In the genomic region with DNA sequence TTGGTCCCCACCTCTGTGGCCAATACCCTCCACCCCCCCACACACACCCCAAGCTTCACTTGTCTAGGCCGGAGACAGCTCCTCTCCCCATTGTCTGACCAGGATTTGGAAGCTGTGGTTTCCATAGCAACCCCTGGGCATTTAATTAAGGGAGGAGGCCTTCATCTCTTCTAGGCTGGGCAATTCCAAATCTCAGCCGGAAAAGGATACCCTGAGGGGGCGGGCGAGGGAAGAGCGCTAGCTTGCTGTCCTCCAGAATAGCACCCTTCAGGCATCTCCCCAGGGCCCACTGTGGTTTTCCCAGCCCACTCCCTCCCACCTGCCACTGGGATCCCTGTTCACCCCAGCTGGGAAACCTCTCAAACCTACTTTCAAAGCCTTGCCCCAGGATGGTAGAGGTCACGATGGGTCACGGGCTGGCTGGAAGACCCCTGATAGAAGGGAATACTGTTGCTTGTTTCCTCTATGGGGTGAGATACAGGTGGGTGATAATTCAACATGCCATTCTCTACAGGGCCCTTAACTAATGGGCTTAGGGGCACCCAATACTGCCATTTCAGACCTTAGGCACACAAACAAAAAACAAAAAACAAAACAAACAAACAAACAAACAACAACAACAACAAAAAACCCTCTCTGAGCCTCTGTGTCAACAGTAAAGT, we compare ENCODE assay signal across 8 mouse cellular contexts. TPM values are rescaled to one million over a fixed set of nuclear protein-coding genes. Genes with fewer than 3 reads are reported as not detected.
DNase-seq lines count a peak whose midpoint lies in the region; ATAC-seq and TF ChIP-seq lines count a peak whose summit lies in the region.

No protein-coding gene starts in this region.

- no peak for ATAC-seq in kidney, embryonic 14.5 days (ENCODE audit: low FRiP score, low TSS enrichment)
- ATAC-seq in hindbrain, embryonic 16.5 days = peak; percentile 68
- no peak for ATAC-seq in CD4-positive, CD25-positive, alpha-beta regulatory T cell, adult 4 months

- peak overlapping the region; percentile 34 for H3K27ac ChIP-seq in kidney, adult 2 months (ENCODE audit: insufficient read depth, low read depth, low read length)
- H3K27ac ChIP-seq in kidney, embryonic 14.5 days (ENCODE audit: low read depth, low read length) = no peak overlapping the region
- H3K27ac ChIP-seq in hindbrain, embryonic 16.5 days (ENCODE audit: low read depth, low read length) = no peak overlapping the region

- H3K9me3 ChIP-seq in kidney, embryonic 14.5 days (ENCODE audit: control insufficient read depth, low read length) = no peaks in the 10 kb centered on the region
- no peaks in the 10 kb centered on the region for H3K9me3 ChIP-seq in hindbrain, embryonic 16.5 days (ENCODE audit: control insufficient read depth, low read length)

- no peaks in the 10 kb centered on the region for H3K36me3 ChIP-seq in kidney, adult 2 months (ENCODE audit: control insufficient read depth, insufficient read depth, low read length)
- H3K36me3 ChIP-seq in kidney, embryonic 14.5 days (ENCODE audit: control insufficient read depth, insufficient read depth, low read length) = no peaks in the 10 kb centered on the region
- no peaks in the 10 kb centered on the region for H3K36me3 ChIP-seq in hindbrain, embryonic 16.5 days (ENCODE audit: control insufficient read depth, insufficient read depth, low read length)

- WGBS in kidney, adult 2 months = 72% methylated on average over 7 of the region's 7 CpGs
- 24% methylated on average over 7 of the region's 7 CpGs for WGBS in kidney, embryonic 14.5 days
- 9% methylated on average over 7 of the region's 7 CpGs for WGBS in hindbrain, embryonic 16.5 days

- no peaks in the 10 kb centered on the region for H3K27me3 ChIP-seq in kidney, adult 2 months (replicated peaks; ENCODE audit: control insufficient read depth, insufficient read depth, low read length)
- no peaks in the 10 kb centered on the region for H3K27me3 ChIP-seq in kidney, embryonic 14.5 days (ENCODE audit: control insufficient read depth, insufficient read depth, low read length)
- H3K27me3 ChIP-seq in hindbrain, embryonic 16.5 days (replicated peaks; ENCODE audit: control insufficient read depth, insufficient read depth, low read length) = no peaks in the 10 kb centered on the region

- H3K9ac ChIP-seq in kidney, embryonic 14.5 days (ENCODE audit: low read depth, low read length) = no peak overlapping the region
- H3K9ac ChIP-seq in hindbrain, embryonic 16.5 days (ENCODE audit: low read depth, low read length) = no peak overlapping the region

- DNase-seq in kidney, adult 2 months = peak; percentile 60
- DNase-seq in embryo, embryonic 11 days = peak; percentile 81
- peak; percentile 88 for DNase-seq in retina, postnatal 1 day
- DNase-seq in thymus, postnatal 36 days = no peak
- no peak for DNase-seq in testis, postnatal 10 days (ENCODE audit: low spot score)

- no peak for TF ChIP-seq CTCF in kidney, adult 2 months (conservative IDR thresholded peaks at IDR 0.05; ENCODE audit: insufficient read depth, insufficient read length, low read depth, low read length)

- no peak overlapping the region for H3K4me3 ChIP-seq in kidney, adult 2 months (ENCODE audit: insufficient read depth, low read depth, low read length)
- H3K4me3 ChIP-seq in kidney, embryonic 14.5 days (ENCODE audit: low read length) = no peak overlapping the region
- no peak overlapping the region for H3K4me3 ChIP-seq in hindbrain, embryonic 16.5 days (ENCODE audit: low read length)

- H3K4me2 ChIP-seq in kidney, embryonic 14.5 days (replicated peaks; ENCODE audit: low read depth, low read length) = no peak overlapping the region
- peak overlapping the region; percentile 14; the same call in 1 of the 2 replicates for H3K4me2 ChIP-seq in hindbrain, embryonic 16.5 days (ENCODE audit: low read length)

- no peak for TF ChIP-seq POLR2A in kidney, adult 2 months (IDR thresholded peaks at IDR 0.05; ENCODE audit: low read depth, low read length)

- H3K4me1 ChIP-seq in kidney, adult 2 months (ENCODE audit: control insufficient read depth, insufficient read depth, low read length) = peaks cover 9% of the 10 kb centered on the region; the same call in 1 of the 2 replicates
- H3K4me1 ChIP-seq in kidney, embryonic 14.5 days (ENCODE audit: control insufficient read depth, insufficient read depth, low read length) = 0 out of 2 replicates have a peak, but pooled peaks cover 6% of the 10 kb centered on the region
- H3K4me1 ChIP-seq in hindbrain, embryonic 16.5 days (ENCODE audit: control insufficient read depth, insufficient read depth, low read depth, low read length) = peaks cover 13% of the 10 kb centered on the region

RNA-seq across cellular contexts. Expression of a gene that starts 14.4 kb away (rescaled TPM):
- polyA plus RNA-seq in kidney, adult 2 months (2012; rRNA removed) = 2.2 and 2.8 TPM in 2 replicates
- 0.28 and 0.31 TPM in 2 replicates for polyA plus RNA-seq in kidney, embryonic 14.5 days (2014; fragmentation: Nextera tagmentation; extraction: Ambion mirVana)
- polyA plus RNA-seq in hindbrain, embryonic 16.5 days (2015; fragmentation: Nextera tagmentation; extraction: Ambion mirVana) = 12.6 and 16.7 TPM in 2 replicates
- 1 to 10 TPM in 1 of 2 experiments, under 1 TPM in 1; 0.35 to 1.9 TPM for polyA plus RNA-seq in CD4-positive, CD25-positive, alpha-beta regulatory T cell, adult 4 months (2017; shearing (Covaris generic))

RNA-seq across cellular contexts. Expression of a gene that starts 16.4 kb away (rescaled TPM):
- 0.42 and 0.60 TPM in 2 replicates for polyA plus RNA-seq in kidney, adult 2 months (2012; rRNA removed)
- 0.69 and 1.0 TPM in 2 replicates for polyA plus RNA-seq in kidney, embryonic 14.5 days (2014; fragmentation: Nextera tagmentation; extraction: Ambion mirVana)
- polyA plus RNA-seq in hindbrain, embryonic 16.5 days (2015; fragmentation: Nextera tagmentation; extraction: Ambion mirVana) = 7.9 and 9.0 TPM in 2 replicates
- not detected for polyA plus RNA-seq in CD4-positive, CD25-positive, alpha-beta regulatory T cell, adult 4 months (2017; shearing (Covaris generic))

RNA-seq across cellular contexts. Expression of a gene that starts 28.9 kb away (rescaled TPM):
- 23.8 and 24.4 TPM in 2 replicates for polyA plus RNA-seq in kidney, adult 2 months (2012; rRNA removed)
- polyA plus RNA-seq in kidney, embryonic 14.5 days (2014; fragmentation: Nextera tagmentation; extraction: Ambion mirVana) = 27.3 and 32.2 TPM in 2 replicates
- 17.8 and 19.7 TPM in 2 replicates for polyA plus RNA-seq in hindbrain, embryonic 16.5 days (2015; fragmentation: Nextera tagmentation; extraction: Ambion mirVana)
- polyA plus RNA-seq in CD4-positive, CD25-positive, alpha-beta regulatory T cell, adult 4 months (2017; shearing (Covaris generic)) = 10 to 100 TPM; 29.4 to 29.8 TPM

RNA-seq across cellular contexts. Expression of a gene that starts 36.4 kb away (rescaled TPM):
- polyA plus RNA-seq in kidney, adult 2 months (2012; rRNA removed) = 9.3 and 10.1 TPM in 2 replicates
- 28.8 and 33.4 TPM in 2 replicates for polyA plus RNA-seq in kidney, embryonic 14.5 days (2014; fragmentation: Nextera tagmentation; extraction: Ambion mirVana)
- polyA plus RNA-seq in hindbrain, embryonic 16.5 days (2015; fragmentation: Nextera tagmentation; extraction: Ambion mirVana) = 6.3 and 8.9 TPM in 2 replicates
- 1 to 10 TPM in 1 of 2 experiments, under 1 TPM in 1; 0.75 to 1.0 TPM for polyA plus RNA-seq in CD4-positive, CD25-positive, alpha-beta regulatory T cell, adult 4 months (2017; shearing (Covaris generic))

Comparison
In these comparisons a context has a peak if more than half of its experiments do, and no peak if none do; other contexts are left out.
1. DNase-seq: peak in kidney, adult 2 months (single experiment), embryo, embryonic 11 days (single experiment) and retina, postnatal 1 day (single experiment); none in thymus, postnatal 36 days (0 of 2) and testis, postnatal 10 days (single experiment).